Mouse (Mus musculus) gastrocnemius, adult 18-20 months (tissue): ENCODE data around the gene Gm9008. TPM values are rescaled to one million over a fixed set of nuclear protein-coding genes. Genes with fewer than 3 reads are reported as not detected.
"Not testable (repeated sequence)": the region's sequence is repeated elsewhere in the genome, so short reads cannot be mapped to it uniquely, and the experiment has no call there.

Experiments used
- DNase-seq: peaks from one replicate; pipeline ENCODE4 v3.0.0; 2021; ENCODE audit warnings: low spot score
- long read RNA-seq, 2 experiments: library from polyadenylated mRNA; stranded (forward); transcript quantifications; one replicate each; pipeline ENCODE4 v2.0.0; 2021
- total RNA-seq, 2 experiments: library from RNA; stranded (reverse); gene quantifications; 2 replicates each; pipeline ENCODE4 v1.2.3; 2021

Gm9008 gene
- total RNA-seq = under 1 TPM; 0.59 to 0.88 TPM
- long read RNA-seq, experiment 1 = 0 reads
- long read RNA-seq, experiment 2 = 0 reads

GRCm38 (mm10) chr6:76497054-76497835 lies at the start of gene Gm9008:
TSS of gene Gm9008 (minus strand) at chr6:76497784.
- DNase-seq = not testable (repeated sequence)

- DNase-seq = no peak
Observed at GRCm38 (mm10) chr6:76521975-76522641, 24.5 kb upstream of the Gm9008 start.

- DNase-seq = no peak
Observed at GRCm38 (mm10) chr6:76510200-76510599, 12.6 kb upstream of the Gm9008 start.

- DNase-seq = not testable (repeated sequence)
Observed at GRCm38 (mm10) chr6:76496335-76496734, 1.2 kb downstream of the Gm9008 start.

GRCm38 (mm10) chr6:76468194-76468593 lies 29.4 kb downstream of the Gm9008 start:
- DNase-seq = no peak
